Mouse (Mus musculus) stomach, postnatal 0 days (tissue): ENCODE data around the gene Atl1.

ENCODE experiments used
- CTCF ChIP-seq: IDR thresholded peaks from 2 replicates; pipeline ENCODE4 v1.5.1; 2016; ENCODE audit warnings: antibody characterized with exemption, low read depth, mild to moderate bottlenecking, moderate library complexity
- EP300 ChIP-seq: optimal IDR thresholded peaks from 2 replicates; pipeline ENCODE3; 2016; ENCODE audit warnings: antibody characterized with exemption

GRCm38 (mm10) chr12:69986786-69987497 lies 94.5 kb downstream of the Atl1 start, which contains the start of gene Sav1:
- TF ChIP-seq CTCF (no peak), EP300 (no peak)
